Mouse (Mus musculus) erythroblast, embryonic 14.5 days (primary cell): ENCODE measurements around the gene Med14. TPM values are rescaled to one million over a fixed set of nuclear protein-coding genes. Genes with fewer than 3 reads are reported as not detected.

ENCODE experiments used
- H3K27me3 ChIP-seq: 2 replicates; pipeline ENCODE4 v1.6.1; 2012; ENCODE audit warnings: inconsistent platforms; ENCODE audit not compliant: control insufficient read depth
- H3K36me3 ChIP-seq: 2 replicates; pipeline ENCODE4 v1.6.1; 2012; ENCODE audit warnings: mild to moderate bottlenecking, inconsistent platforms; ENCODE audit not compliant: control insufficient read depth
- H3K4me1 ChIP-seq: 2 replicates; pipeline ENCODE4 v1.6.1; 2012; ENCODE audit warnings: inconsistent platforms; ENCODE audit not compliant: control insufficient read depth
- H3K4me3 ChIP-seq: replicated peaks from 2 replicates; pipeline ENCODE3; 2012; ENCODE audit warnings: moderate library complexity, mild to moderate bottlenecking, inconsistent platforms
- H3K9me3 ChIP-seq: 2 replicates; pipeline ENCODE4 v1.6.1; 2012; ENCODE audit warnings: low read length, inconsistent platforms, mixed read lengths; ENCODE audit not compliant: control insufficient read depth
- GATA1 ChIP-seq: IDR thresholded peaks from 2 replicates; pipeline ENCODE4 v1.6.1; 2012; ENCODE audit warnings: low read length, inconsistent platforms, mixed read lengths
- TAL1 ChIP-seq: IDR thresholded peaks from 3 replicates; pipeline ENCODE4 v1.6.1; 2012; ENCODE audit warnings: low read length, inconsistent platforms, mixed read lengths
- polyA plus RNA-seq: library from polyadenylated mRNA; stranded (reverse); fragments of >175 nt; gene quantifications from 2 replicates; pipeline ENCODE4 v1.2.3, GENCODE M21; 2012

Med14 gene
- polyA plus RNA-seq = 0.26 and 0.29 TPM in 2 replicates

- Histone ChIP-seq H3K9me3 (peaks cover 4% of the 10 kb centered on the region; the same call in 1 of the 2 replicates), H3K27me3 (peaks cover 16% of the 10 kb centered on the region), H3K4me1 (peaks cover 21% of the 10 kb centered on the region), H3K36me3 (no peaks in the 10 kb centered on the region; the same call in 1 of the 2 replicates), H3K4me3 (peak within 1 kb of the TSS; percentile 86)
- no peak for TF ChIP-seq TAL1
- TF ChIP-seq GATA1 = no peak
These were observed at the start of gene Med14 for GRCm38 (mm10) chrX:12761626-12762333. Gene Med14 (minus strand): TSS chrX:12762073.

DNA sequence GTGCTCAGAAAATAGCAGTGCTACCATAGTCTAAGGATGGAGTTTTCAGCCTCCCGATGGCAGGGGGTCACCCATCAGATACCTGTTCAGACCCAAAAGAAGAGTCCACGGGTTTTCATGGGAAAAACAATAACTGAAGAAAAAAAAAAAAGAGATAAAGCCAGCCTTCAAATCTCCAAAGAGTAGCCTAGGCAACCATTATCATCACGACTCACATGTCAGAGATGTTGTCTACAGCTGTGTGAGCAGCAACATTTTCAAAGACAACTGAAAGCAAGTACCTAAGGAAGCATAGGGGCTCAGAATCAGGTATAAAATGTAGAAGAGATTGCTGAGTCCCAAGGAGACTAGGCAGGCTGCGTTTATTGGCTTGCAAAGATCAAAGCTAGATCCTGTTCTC lies 38.7 kb upstream of the Med14 start:
- TF ChIP-seq GATA1 (no peak), TAL1 (no peak)
- Histone ChIP-seq H3K4me3 (no peak overlapping the region), H3K36me3 (no peaks in the 10 kb centered on the region), H3K27me3 (no peaks in the 10 kb centered on the region), H3K9me3 (no peaks in the 10 kb centered on the region), H3K4me1 (no peaks in the 10 kb centered on the region; the same call in 1 of the 2 replicates)

DNA sequence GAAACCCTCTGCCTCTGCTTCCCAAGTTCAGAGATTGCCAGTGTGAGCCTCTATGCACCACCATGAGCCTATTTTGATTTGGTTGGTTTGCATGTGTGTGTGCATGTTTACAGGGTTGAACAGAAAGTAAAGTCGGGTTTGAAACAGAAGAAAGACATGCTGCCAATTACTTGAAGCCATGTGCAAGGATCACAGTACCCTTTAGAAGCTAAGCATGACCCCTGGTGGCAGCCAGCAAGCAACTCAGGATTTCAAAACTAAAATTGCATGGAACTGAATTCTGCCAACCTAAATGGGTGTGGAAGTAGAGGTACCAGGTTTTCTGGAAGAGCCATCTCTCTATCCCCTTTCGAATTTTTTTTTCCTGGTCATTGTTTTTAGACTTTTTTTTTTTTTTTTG lies 33.0 kb upstream of the Med14 start:
- Histone ChIP-seq H3K36me3 (no peaks in the 10 kb centered on the region), H3K4me1 (no peaks in the 10 kb centered on the region), H3K9me3 (no peaks in the 10 kb centered on the region), H3K27me3 (no peaks in the 10 kb centered on the region), H3K4me3 (no peak overlapping the region)
- TF ChIP-seq GATA1 (no peak), TAL1 (no peak)

DNA sequence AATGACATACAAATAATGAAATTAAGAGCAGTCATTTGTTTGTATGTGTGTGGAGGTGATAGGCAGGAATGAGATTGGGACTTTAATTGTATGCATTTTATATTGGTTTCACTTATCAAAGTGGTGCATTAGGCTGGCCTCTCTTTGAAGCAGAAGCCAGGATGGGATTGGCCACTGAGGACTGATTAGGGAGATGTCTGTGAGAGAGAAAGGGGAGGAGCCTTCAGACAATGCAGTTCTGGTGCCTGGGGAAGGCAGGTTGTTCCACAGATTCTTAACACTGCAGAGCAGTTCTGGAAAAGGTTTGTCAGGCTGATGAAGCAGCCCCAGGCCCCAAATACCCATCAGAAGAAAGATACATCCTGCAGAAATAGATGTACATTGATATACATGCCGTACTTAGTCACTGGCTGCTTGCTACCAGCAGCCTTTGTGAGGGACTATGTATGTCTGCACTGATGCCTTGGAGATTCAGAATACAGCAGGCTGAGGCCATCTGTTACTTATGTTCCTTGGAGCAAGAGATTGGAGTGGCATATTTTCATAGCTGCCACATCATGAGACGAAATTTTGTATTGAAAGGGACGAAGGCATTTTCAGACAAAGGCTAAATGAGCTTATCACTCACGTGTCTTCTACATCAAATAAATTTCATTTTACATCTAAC lies 29.9 kb upstream of the Med14 start:
- Histone ChIP-seq H3K4me1 (no peaks in the 10 kb centered on the region), H3K27me3 (no peaks in the 10 kb centered on the region), H3K9me3 (no peaks in the 10 kb centered on the region), H3K36me3 (no peaks in the 10 kb centered on the region), H3K4me3 (no peak overlapping the region)
- TF ChIP-seq TAL1 = no peak
- no peak for TF ChIP-seq GATA1

GRCm38 (mm10) chrX:12773236-12773635 lies 11.4 kb upstream of the Med14 start:
- Histone ChIP-seq H3K4me3 (no peak overlapping the region), H3K36me3 (no peaks in the 10 kb centered on the region), H3K27me3 (no peaks in the 10 kb centered on the region), H3K9me3 (no peaks in the 10 kb centered on the region), H3K4me1 (no peaks in the 10 kb centered on the region)
- TF ChIP-seq GATA1 = no peak

DNA sequence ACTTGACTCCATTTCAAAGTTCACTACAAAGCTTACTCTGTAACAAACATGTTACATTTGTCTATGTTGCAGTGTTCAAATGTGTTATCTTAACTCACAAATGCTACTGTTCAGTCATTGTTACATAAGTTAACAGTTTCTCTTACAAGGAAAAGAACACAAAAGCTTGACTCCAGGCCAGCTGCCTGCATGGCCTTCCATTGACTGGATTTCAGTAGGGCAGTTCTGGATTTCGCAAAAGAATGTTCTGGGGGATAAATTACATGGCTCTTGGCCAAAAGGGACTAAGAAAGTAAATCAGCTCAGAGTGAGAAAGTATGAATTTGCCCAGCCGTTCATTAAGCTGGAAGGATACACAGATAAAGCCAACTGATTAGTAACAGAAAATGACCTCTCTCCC lies 9.7 kb upstream of the Med14 start:
- TF ChIP-seq GATA1 = no peak
- TF ChIP-seq TAL1 = no peak

GRCm38 (mm10) chrX:12768571-12768970 lies 6.7 kb upstream of the Med14 start:
- H3K4me3 ChIP-seq = no peak overlapping the region
- no peaks in the 10 kb centered on the region for H3K9me3 ChIP-seq
- no peaks in the 10 kb centered on the region for H3K27me3 ChIP-seq
- H3K36me3 ChIP-seq = no peaks in the 10 kb centered on the region
- no peak for TF ChIP-seq TAL1
- no peak for TF ChIP-seq GATA1
- H3K4me1 ChIP-seq = peaks cover 8% of the 10 kb centered on the region

More for the DNA sequence above, 9.7 kb upstream of the Med14 start:
- Histone ChIP-seq H3K9me3 (no peaks in the 10 kb centered on the region), H3K4me1 (0 out of 2 replicates have a peak, but pooled peaks cover 2% of the 10 kb centered on the region), H3K27me3 (no peaks in the 10 kb centered on the region), H3K4me3 (no peak overlapping the region), H3K36me3 (no peaks in the 10 kb centered on the region)

DNA sequence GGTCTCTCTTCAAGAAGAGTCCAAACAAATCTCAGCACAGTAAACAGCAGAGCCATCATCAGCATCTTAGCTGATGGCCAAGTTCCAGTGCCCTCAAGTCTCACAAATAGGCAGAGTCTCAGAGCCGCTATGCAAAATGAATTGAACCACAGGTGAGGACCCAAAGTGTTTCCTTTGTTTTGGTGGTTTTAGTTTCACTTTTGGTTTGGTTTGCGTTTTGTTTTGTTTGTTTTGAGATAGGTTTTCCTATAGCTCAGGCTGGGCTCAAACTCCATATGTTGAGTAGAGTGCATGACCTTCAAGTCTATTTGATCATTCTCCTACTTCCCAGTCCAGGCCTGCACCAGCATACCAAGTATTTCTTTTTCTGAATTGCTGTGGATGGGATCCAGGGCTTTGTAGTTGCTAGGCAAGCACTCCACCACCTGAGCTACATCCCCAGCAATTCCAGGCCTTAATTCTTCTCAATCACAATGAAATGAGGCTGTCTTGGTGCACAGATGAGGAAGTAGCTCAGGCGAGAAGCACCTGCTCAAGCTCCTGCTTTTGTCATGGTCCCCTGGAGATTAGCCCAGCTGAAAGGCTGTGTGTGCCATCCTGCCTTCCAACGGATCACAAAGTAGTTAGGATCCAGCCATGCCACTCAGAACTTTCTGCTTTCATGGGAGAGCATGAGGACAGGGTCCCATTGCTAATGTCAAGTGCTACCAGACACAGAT lies 5.1 kb upstream of the Med14 start:
- Histone ChIP-seq H3K9me3 (peaks cover 1% of the 10 kb centered on the region; the same call in 1 of the 2 replicates), H3K36me3 (no peaks in the 10 kb centered on the region), H3K4me1 (peaks cover 16% of the 10 kb centered on the region), H3K27me3 (peaks cover 6% of the 10 kb centered on the region), H3K4me3 (no peak overlapping the region)
- TF ChIP-seq GATA1 (no peak), TAL1 (no peak)

GRCm38 (mm10) chrX:12763127-12763834 lies 1.4 kb upstream of the Med14 start:
- Histone ChIP-seq H3K4me1 (peaks cover 23% of the 10 kb centered on the region), H3K4me3 (peak overlapping the region; percentile 86), H3K36me3 (no peaks in the 10 kb centered on the region), H3K9me3 (peaks cover 4% of the 10 kb centered on the region; the same call in 1 of the 2 replicates), H3K27me3 (peaks cover 16% of the 10 kb centered on the region)
- TF ChIP-seq GATA1 (no peak), TAL1 (no peak)
